In the genomic region with DNA sequence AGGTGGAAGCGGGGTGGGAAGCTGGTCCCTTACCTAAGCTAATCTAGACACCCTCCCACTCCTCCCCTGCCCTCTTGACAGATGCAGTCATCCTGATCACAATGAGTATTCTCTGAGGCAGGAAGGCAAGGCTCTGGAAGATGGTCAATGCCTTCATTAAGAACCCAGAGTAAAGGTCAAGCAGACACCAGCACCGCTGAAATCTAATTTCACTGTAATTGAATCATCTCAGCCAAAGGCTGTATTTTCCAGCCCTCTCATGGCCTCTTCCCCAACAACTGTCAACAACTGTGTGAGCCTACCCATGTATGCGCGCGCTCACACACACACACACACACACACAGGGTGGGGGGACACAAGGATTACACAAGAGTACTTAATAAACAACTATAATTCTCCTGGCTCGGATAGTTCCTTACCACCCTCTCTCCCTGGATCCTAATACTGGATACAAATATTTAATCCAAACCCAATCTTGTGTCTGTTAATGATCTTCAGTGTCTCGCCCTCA, we compare ENCODE assay signal across 12 mouse cellular contexts. TPM values are rescaled to one million over a fixed set of nuclear protein-coding genes. Genes with fewer than 3 reads are reported as not detected.
A peak's percentile ranks its signal among the peaks of the same experiment; 100 is the strongest.
DNase-seq lines count a peak whose midpoint lies in the region; ATAC-seq and TF ChIP-seq lines count a peak whose summit lies in the region.
"Had no signal": no experiment of that assay in that cellular context is flagged by ENCODE, and none has a peak within 500 bp of the region (broad histone marks: within the 10 kb centered on the region; RNA-seq: fewer than 3 reads in every experiment).

No protein-coding gene starts in this region.

- peaks cover 6% of the 10 kb centered on the region for H3K36me3 ChIP-seq in liver, embryonic 13.5 days
- no peaks in the 10 kb centered on the region for H3K36me3 ChIP-seq in liver, postnatal 0 days (replicated peaks; ENCODE audit: insufficient read depth, low read length)

- H3K27me3 ChIP-seq in liver, embryonic 13.5 days, result no peaks in the 10 kb centered on the region
- no peaks in the 10 kb centered on the region for H3K27me3 ChIP-seq in liver, postnatal 0 days (ENCODE audit: insufficient read depth, low read length)

- peak overlapping the region; percentile 59 for H3K27ac ChIP-seq in liver, embryonic 13.5 days
- H3K27ac ChIP-seq in liver, postnatal 0 days (ENCODE audit: low read depth), result no peak overlapping the region

- ATAC-seq in liver, embryonic 13.5 days (ENCODE audit: low read depth), result no peak
- no peak for ATAC-seq in liver, postnatal 0 days

- H3K4me3 ChIP-seq in liver, embryonic 13.5 days (replicated peaks), result no peak overlapping the region
- H3K4me3 ChIP-seq in liver, postnatal 0 days (ENCODE audit: low read depth, low read length), result no peak overlapping the region

- peaks cover 69% of the 10 kb centered on the region for H3K4me1 ChIP-seq in liver, embryonic 13.5 days (replicated peaks)
- peaks cover 27% of the 10 kb centered on the region for H3K4me1 ChIP-seq in liver, postnatal 0 days (ENCODE audit: insufficient read depth)

- no peak for TF ChIP-seq CTCF in liver, postnatal 0 days (IDR thresholded peaks at IDR 0.05; ENCODE audit: low read depth)

- no peak overlapping the region for H3K4me2 ChIP-seq in liver, embryonic 13.5 days
- H3K4me2 ChIP-seq in liver, postnatal 0 days (ENCODE audit: low read depth, low read length), result no peak overlapping the region

- H3K9me3 ChIP-seq in liver, embryonic 13.5 days (replicated peaks), result no peaks in the 10 kb centered on the region
- H3K9me3 ChIP-seq in liver, postnatal 0 days (ENCODE audit: low read length), result no peaks in the 10 kb centered on the region

- TF ChIP-seq EP300 in liver, postnatal 0 days (IDR thresholded peaks at IDR 0.05; ENCODE audit: low read depth), result no peak

- H3K9ac ChIP-seq in liver, embryonic 13.5 days, result no peak overlapping the region
- H3K9ac ChIP-seq in liver, postnatal 0 days (replicated peaks), result no peak overlapping the region

- 81% methylated on average over 7 of the region's 7 CpGs for WGBS in liver, embryonic 13.5 days (ENCODE audit: insufficient replicate concordance)
- WGBS in liver, postnatal 0 days (ENCODE audit: insufficient replicate concordance), result 84% methylated on average over 7 of the region's 7 CpGs

- peak; percentile 24 for DNase-seq in cerebellum, adult 11-12 months
- DNase-seq in cerebellum, postnatal 25 days, result no peak
- no peak for DNase-seq in liver, embryonic 13.5 days
- DNase-seq in liver, postnatal 0 days, result no peak
- peak; percentile 53 to 63 for DNase-seq in kidney, adult 8-10 months
- peak; percentile 38 for DNase-seq in skeletal muscle tissue, adult 2 months (ENCODE audit: low read depth, low spot score)
- DNase-seq in natural killer cell, adult 2 months (ENCODE audit: low spot score in 2 of 2), result no peak
- no peak for DNase-seq in embryo, embryonic 9.5 days (ENCODE audit: extremely low spot score)
- DNase-seq: retina, postnatal 1 day had no signal

RNA-seq across cellular contexts. Expression of gene Prnp, which starts 1.3 kb away (rescaled TPM):
- polyA plus RNA-seq in liver, embryonic 13.5 days (2015; fragmentation: Nextera tagmentation; extraction: Ambion mirVana), result 30.3 and 32.3 TPM in 2 replicates
- 19.5 and 20.2 TPM in 2 replicates for polyA plus RNA-seq in liver, postnatal 0 days (2015; fragmentation: Nextera tagmentation; extraction: Ambion mirVana)

RNA-seq across cellular contexts. Expression of gene Prn, which starts 1.4 kb away (rescaled TPM):
- 0.28 TPM in 1 of 2 replicates, not detected in the other for polyA plus RNA-seq in liver, embryonic 13.5 days (2015; fragmentation: Nextera tagmentation; extraction: Ambion mirVana)
- not detected in 2 replicates for polyA plus RNA-seq in liver, postnatal 0 days (2015; fragmentation: Nextera tagmentation; extraction: Ambion mirVana)
- polyA plus RNA-seq: heart, embryonic 14.5 days; limb, embryonic 14.5 days; thymus, postnatal 0 days had no signal

RNA-seq across cellular contexts. Expression of gene Prnd, which starts 42.3 kb away (rescaled TPM):
- 0.34 and 0.45 TPM in 2 replicates for polyA plus RNA-seq in liver, embryonic 13.5 days (2015; fragmentation: Nextera tagmentation; extraction: Ambion mirVana)
- 0.40 and 0.47 TPM in 2 replicates for polyA plus RNA-seq in liver, postnatal 0 days (2015; fragmentation: Nextera tagmentation; extraction: Ambion mirVana)

RNA-seq across cellular contexts. Expression of gene Erv3, which starts 48.9 kb away (rescaled TPM):
- not detected in 2 replicates for polyA plus RNA-seq in liver, embryonic 13.5 days (2015; fragmentation: Nextera tagmentation; extraction: Ambion mirVana)
- not detected in 2 replicates for polyA plus RNA-seq in liver, postnatal 0 days (2015; fragmentation: Nextera tagmentation; extraction: Ambion mirVana)
- polyA plus RNA-seq: heart, embryonic 14.5 days had no signal

Comparison
In these comparisons a context has a peak if more than half of its experiments do, and no peak if none do; other contexts are left out.
1. DNase-seq: peak in cerebellum, adult 11-12 months (single experiment), kidney, adult 8-10 months (2 of 2) and skeletal muscle tissue, adult 2 months (single experiment); none in cerebellum, postnatal 25 days (0 of 2), liver, embryonic 13.5 days (single experiment), liver, postnatal 0 days (single experiment), natural killer cell, adult 2 months (0 of 2) and embryo, embryonic 9.5 days (single experiment).